Mouse (Mus musculus) natural killer cell, adult 2 months (primary cell): ENCODE data around the gene Rtn4r.

ENCODE experiments used
- DNase-seq, 2 experiments: peaks; one replicate each; pipeline ENCODE4 v3.0.0; 2022; ENCODE audit warnings: low spot score in 2 of 2

Rtn4r gene

GRCm38 (mm10) chr16:18127241-18127861, at the start of gene Rtn4r:
TSS of gene Rtn4r (plus strand) at chr16:18127642.
- DNase-seq, result no peak

GRCm38 (mm10) chr16:18078314-18079015, 49.0 kb upstream of the Rtn4r start:
- no peak for DNase-seq

GRCm38 (mm10) chr16:18079300-18079699, 48.1 kb upstream of the Rtn4r start:
- no peak for DNase-seq

DNA sequence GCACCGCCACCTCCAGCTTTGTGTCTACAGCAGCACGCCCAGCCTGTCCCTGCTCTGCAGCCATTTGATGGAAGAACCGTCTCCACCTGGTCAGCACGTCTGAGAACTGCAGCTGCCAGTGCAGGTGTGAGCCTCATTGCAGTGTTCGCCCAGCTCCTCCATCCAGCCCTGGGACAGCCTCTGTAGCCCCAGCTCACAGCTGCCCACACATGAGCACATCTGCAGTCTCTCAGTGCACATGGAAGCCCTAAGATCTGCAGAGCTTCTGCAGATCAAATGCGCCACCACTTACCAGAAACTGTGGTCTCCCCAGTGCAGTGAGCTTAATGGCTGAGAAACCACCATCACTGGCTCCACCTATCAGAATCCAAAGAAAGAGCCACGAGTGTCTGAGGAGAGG, 47.3 kb upstream of the Rtn4r start:
- DNase-seq, result no peak

DNA sequence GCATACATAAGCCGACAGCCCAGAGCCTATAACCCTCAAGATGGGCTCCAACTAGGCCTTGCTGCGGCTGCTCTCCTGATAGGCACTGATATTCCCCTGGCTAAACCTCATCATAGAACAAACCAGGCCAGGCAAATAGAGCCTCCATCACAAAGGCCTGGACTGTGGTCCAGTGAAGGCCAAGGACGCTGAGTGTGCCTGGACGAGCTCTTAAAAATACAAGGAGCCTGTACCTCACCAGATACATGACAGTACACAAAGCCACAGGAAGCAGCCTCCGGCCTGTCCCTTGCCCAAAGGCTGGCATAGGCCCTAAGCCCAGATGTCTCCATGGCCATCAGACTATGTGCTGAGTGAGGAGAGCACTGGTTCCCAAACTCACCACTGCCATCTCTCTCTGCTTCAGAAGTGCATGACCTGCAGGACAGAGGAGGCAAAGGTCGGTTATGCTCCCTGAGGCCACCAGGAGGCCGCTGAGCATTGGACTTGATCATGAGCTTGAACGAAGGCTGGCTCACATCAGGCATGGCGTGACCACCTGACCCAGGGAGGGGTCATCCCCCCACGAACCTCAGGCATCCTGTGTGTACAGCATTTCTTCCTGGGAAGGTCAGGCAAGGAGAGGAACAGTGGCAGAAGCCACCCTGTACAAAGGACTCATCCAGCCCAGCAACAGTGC, 46.2 kb upstream of the Rtn4r start:
- DNase-seq, result no peak

- no peak for DNase-seq
These were observed 45.2 kb upstream of the Rtn4r start for GRCm38 (mm10) chr16:18082291-18082690.

DNA sequence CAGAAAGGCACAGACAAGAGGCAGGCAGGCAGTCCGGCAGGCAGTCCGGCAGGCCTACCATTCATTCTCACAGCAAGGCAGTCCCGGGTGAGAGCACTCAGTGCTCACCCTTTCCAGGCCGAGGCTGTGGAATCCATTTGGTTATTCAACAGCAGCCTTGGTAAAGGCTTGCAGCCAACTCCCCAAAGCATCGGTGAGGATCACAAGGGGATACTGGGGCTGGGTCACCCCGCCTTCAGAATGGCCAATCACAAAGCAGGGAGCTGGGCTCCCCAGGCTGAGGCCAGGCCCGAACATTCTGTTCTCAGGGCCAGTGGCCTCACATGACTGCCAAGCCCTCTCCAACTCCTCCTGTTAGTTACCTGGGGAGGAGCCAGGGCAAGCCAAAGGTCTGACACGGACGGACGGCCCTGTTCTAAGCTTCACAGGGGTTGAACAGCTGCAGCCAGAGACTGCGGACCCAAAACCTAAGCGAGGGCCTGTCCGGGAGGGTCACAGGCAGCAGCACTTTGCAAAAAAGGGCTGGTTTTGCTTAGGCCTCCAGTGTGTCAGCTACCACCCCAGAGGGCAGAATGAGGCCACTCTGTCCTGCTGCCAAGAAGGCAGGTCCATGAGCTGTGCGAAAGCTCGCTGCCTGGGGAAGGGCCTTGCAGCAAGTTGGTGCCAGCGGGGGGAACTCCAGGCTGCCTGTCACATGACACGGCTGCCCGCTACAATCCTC, 44.1 kb upstream of the Rtn4r start:
- no peak for DNase-seq

DNA sequence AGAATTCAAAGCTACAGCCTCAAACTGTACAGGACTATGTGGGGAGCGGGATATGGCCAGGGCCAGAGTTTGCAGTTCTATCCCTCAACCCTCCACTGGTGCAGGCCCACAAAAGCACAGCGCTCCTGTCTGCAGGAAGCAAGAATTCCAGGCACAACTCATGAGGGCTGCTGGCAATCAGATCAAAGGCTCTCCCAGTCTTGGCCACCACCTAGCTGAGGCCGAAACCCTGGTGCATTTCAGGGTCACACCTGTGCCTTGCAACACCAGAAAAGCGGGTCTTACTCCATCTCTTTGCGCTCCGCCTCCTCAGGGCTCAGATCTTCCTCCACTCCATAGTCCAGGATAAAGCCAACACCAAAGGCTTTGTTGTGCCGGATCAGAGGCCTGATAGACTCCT, 43.2 kb upstream of the Rtn4r start:
- DNase-seq, result no peak

DNA sequence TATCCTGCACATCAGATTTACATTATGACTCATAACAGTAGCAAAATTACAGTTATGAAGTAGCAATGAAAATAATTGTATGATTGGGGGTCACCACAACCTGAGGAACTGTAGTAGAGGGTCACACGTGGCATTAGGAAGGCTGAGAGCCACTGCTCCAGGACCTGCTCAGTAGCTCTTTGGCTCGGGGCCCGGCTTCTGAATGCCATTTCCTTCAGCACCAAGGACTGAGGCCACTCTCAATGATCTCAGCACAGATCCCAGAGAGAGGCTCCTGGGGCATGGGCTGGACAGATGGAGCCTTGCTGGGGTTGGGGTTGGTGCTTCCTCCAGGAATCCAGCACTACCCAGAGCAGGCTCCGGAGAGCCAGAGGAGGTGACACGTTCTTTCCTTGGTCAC, 40.3 kb upstream of the Rtn4r start:
- no peak for DNase-seq

- no peak for DNase-seq
These were observed 31.1 kb upstream of the Rtn4r start for GRCm38 (mm10) chr16:18096348-18096747.

DNA sequence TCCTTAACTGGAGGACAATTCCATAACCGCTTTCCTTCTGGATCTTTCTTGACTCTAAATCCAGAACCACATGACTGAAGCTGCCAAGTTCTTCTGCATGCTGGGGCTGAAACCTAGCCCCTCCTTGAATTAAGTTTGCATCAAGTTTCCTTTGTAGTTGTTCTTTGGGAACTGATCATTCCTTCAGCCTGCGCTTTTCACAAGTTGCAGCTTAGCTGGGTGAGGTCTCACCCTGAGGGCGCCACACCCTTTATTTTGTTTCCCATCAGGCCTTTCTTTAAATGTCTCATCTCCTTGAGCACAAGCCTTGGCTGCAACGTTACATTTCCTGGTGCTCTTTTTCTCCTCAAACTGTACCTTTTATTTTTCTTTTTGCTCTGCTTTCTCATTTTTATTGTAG, 24.6 kb upstream of the Rtn4r start:
- DNase-seq, result no peak

DNA sequence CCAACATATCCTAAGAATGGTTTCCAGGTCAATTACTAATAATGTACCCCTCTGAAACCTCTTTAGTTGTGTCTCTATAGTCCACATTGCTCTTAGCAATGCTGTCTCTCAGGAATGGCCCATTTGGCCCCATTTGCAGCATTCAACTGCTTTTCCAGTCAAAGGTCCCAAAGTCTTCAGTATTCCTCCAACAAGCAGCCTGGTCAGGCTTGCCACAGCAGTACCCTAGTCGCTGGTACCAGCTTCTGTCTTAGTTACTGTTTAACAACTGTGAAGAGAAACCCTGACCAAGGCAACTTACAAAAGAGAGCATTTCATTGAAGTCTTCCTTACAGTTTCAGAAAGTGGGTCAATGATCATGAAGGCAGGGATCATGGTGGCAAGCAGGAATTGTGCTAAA, 24.1 kb upstream of the Rtn4r start:
- no peak for DNase-seq

- DNase-seq, result no peak
These were observed 23.6 kb upstream of the Rtn4r start for GRCm38 (mm10) chr16:18103808-18104207.

DNA sequence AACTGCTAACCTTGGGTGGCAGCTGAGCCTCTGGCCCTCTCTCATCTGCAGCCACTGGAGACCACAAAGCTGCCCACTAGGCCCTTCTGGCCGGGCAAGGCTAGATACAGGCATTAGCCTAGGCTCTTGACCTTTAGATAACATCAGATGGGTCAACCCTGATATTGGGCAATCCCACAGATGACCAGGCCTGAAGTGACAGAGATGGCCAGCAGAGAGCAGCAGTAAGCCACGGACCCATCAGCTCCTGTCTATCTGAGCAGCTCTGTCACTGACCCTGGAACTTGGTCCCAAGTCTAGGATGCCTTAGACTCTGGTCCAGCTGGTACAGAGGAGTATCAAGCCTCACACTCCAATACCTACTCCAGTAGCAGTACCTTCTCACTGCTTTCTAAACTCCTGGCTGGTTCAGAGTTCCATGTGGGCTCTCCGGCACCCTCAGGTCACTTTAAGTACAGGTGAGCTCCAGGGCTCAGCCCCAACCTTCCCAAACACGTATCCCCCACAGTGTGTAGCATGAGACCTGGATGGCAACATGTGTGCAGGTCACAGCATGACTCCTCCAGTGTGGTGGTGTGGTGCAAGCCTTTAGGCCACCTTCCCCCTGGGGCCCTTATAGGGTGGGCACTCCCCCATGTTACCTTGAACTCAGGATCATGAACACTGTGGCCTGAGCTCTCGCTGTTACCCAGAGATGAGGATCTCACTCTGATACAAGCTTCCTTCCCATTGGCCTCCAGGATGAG, 19.0 kb upstream of the Rtn4r start:
- peak; percentile 35 to 45 for DNase-seq

DNA sequence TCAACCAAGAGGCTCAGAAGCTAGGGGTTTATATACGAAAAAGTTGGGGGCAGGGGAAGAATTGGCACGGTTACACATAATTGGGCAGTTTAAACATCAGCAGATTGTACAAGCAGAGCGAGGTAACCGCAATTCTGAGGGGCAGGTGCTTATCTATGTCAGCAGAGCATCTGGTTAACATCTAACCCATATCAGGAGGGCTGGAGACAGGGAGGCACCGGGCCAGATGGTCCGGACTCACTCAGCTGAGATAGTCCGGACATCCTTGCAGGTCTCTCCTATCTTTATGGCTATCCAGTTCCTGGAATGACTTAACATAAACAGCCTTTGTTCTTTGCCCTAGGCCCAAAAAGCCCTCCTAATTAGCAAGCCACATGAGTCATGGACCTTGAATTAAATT, 16.4 kb upstream of the Rtn4r start:
- DNase-seq, result no peak

- peak in 1 of 2 experiments; percentile 5 for DNase-seq
These were observed 11.0 kb upstream of the Rtn4r start for GRCm38 (mm10) chr16:18116467-18116866.

DNA sequence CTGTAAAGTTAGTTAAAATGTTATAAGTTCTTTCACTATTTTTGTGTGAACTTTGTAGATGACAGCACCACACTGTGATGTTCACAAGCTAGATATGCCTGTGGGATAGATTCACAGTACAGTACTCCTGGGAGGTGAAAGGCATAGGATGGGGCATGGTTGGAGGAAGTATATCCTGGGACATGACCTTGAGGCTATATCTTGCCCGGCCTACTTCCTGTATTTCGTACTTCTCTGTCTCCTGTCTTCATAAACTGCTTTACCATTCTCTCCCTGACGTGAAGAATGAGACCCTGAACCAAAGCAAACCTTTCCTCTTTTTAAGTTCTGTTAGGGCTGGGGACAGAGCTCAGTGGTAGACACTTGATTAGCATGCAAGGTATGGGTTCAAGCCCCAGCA, 9.2 kb upstream of the Rtn4r start:
- DNase-seq, result no peak

GRCm38 (mm10) chr16:18119031-18119730, 8.3 kb upstream of the Rtn4r start:
- DNase-seq, result no peak

- no peak for DNase-seq
These were observed 4.7 kb upstream of the Rtn4r start for GRCm38 (mm10) chr16:18122740-18123139.

GRCm38 (mm10) chr16:18123471-18123870, 4.0 kb upstream of the Rtn4r start:
- DNase-seq, result no peak

DNA sequence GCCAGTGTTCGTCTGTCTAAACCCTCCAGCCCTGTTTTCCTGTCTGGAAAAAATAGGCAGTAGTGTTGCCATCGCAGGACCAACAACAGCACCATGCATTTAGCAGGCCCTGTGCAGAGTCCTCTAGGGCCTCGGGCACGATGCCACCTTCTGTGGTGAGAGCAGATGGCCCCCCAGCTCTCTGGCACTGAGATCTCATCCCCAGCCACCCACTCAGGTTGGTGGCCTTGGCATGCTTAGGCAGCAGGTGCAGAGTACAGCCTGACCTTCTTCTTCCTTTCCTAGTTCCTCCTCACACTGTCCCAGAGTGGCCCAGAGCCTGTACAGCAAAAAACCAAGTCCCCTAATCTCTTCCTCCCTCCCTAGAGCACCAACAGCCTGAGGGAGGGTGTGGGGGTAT, 3.4 kb upstream of the Rtn4r start:
- no peak for DNase-seq
